Mouse (Mus musculus) bone marrow macrophage, adult 2 months (primary cell): Measurements from ENCODE around the gene Fosl2. TPM values are rescaled to one million over a fixed set of nuclear protein-coding genes. Genes with fewer than 3 reads are reported as not detected.

Experiments
- H3K27ac ChIP-seq: 2 replicates; pipeline ENCODE4 v1.5.1; 2012; ENCODE audit warnings: low read depth, low read length; ENCODE audit not compliant: insufficient read depth
- H3K4me1 ChIP-seq: 2 replicates; pipeline ENCODE4 v1.6.1; 2012; ENCODE audit warnings: low read length; ENCODE audit not compliant: control insufficient read depth, insufficient read depth
- H3K4me3 ChIP-seq: 2 replicates; pipeline ENCODE4 v1.5.1; 2012; ENCODE audit warnings: mild to moderate bottlenecking, low read length, moderate library complexity; ENCODE audit not compliant: insufficient read depth
- CTCF ChIP-seq: IDR thresholded peaks from 2 replicates; pipeline ENCODE4 v1.5.1; 2012; ENCODE audit warnings: low read depth, mild to moderate bottlenecking, low read length, moderate library complexity
- POLR2A ChIP-seq: IDR thresholded peaks from 2 replicates; pipeline ENCODE4 v1.6.1; 2012; ENCODE audit warnings: mild to moderate bottlenecking, low read depth, low read length, borderline replicate concordance
- polyA plus RNA-seq: library from polyadenylated mRNA; stranded (reverse); fragments of >200 nt; gene quantifications from 2 replicates; pipeline ENCODE4 v1.2.4, GENCODE M21; 2012; ENCODE audit not compliant: missing spikeins, insufficient read depth, insufficient read length

Fosl2 gene
- polyA plus RNA-seq, 1 experiment = 18.7 TPM

- H3K27ac ChIP-seq = no peak overlapping the region
- peaks cover 44% of the 10 kb centered on the region for H3K4me1 ChIP-seq
- no peak overlapping the region for H3K4me3 ChIP-seq
- TF ChIP-seq POLR2A (no peak), CTCF (peak; percentile 66)
These were observed 62.1 kb downstream of the Fosl2 start for GRCm38 (mm10) chr5:32197698-32198097.

- peaks cover 37% of the 10 kb centered on the region for H3K4me1 ChIP-seq
- TF ChIP-seq POLR2A = no peak
- no peak for TF ChIP-seq CTCF
- H3K27ac ChIP-seq = no peak overlapping the region
- H3K4me3 ChIP-seq = no peak overlapping the region
These were observed 63.5 kb downstream of the Fosl2 start for GRCm38 (mm10) chr5:32199136-32199535.

DNA sequence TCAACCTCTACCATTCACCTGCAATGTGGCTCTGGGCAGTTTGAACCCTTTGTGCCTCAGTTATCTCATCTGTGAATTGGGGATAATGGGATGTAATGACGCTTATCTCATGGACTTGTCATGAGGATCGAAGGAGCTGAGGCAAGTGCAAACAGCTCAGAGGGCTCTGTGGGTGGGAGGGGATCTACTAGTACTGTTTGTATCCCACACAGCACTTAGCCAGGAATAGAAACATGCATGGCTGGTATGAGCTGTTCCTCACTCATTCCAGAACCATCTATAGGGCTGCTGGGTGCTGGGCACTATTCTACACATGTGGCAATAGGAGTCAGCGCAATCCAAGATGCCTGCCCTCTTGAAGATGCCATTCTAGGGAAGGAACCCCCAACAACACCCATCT, 64.0 kb downstream of the Fosl2 start:
- H3K27ac ChIP-seq = no peak overlapping the region
- H3K4me3 ChIP-seq = no peak overlapping the region
- no peak for TF ChIP-seq CTCF
- TF ChIP-seq POLR2A = no peak
- H3K4me1 ChIP-seq = peaks cover 34% of the 10 kb centered on the region

GRCm38 (mm10) chr5:32204653-32205052, 69.1 kb downstream of the Fosl2 start:
- peaks cover 2% of the 10 kb centered on the region; the same call in 1 of the 2 replicates for H3K4me1 ChIP-seq
- no peak overlapping the region for H3K4me3 ChIP-seq
- H3K27ac ChIP-seq = no peak overlapping the region
- TF ChIP-seq CTCF (0 out of 2 replicates have a peak, but pooled peaks have one; percentile 8), POLR2A (no peak)

- TF ChIP-seq CTCF = no peak
- TF ChIP-seq POLR2A = no peak
- H3K27ac ChIP-seq = no peak overlapping the region
- no peak overlapping the region for H3K4me3 ChIP-seq
- H3K4me1 ChIP-seq = no peaks in the 10 kb centered on the region
These were observed 71.1 kb downstream of the Fosl2 start for GRCm38 (mm10) chr5:32206726-32207125.

Other genes starting within 250 kb of the Fosl2 start
- gene Plb1, start 96.9 kb downstream of the Fosl2 start, polyA plus RNA-seq = not detected in 2 replicates